Mouse (Mus musculus): Measurements from ENCODE around the gene Shisa7. TPM values are rescaled to one million over a fixed set of nuclear protein-coding genes. Genes with fewer than 3 reads are reported as not detected.
"Not testable (repeated sequence)": the region's sequence is repeated elsewhere in the genome, so short reads cannot be mapped to it uniquely, and the experiment has no call there.

Gene Shisa7
- total RNA-seq, 2 experiments from 2014 or later: 172 to 204 TPM

DNA sequence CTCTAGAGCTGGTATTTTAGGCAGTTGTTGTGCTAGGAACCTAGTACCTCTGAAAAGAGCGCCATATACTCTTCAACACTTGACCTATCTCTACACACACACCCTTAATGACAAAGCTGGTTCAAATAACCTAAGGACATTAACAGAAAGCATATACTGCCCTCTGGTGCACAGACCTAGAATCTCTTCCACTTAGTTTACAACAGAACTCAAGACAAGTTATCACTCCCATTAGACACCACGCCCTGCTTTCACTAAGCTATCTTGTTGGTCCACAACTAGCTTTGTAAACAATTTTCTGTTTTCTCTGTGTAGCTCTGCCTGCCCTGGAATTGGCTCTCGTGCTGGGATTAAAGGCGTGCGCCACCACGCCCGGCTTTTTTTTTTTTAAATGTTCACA, 37.8 kb downstream of the Shisa7 start:
- Histone ChIP-seq H3K27ac (no peak overlapping the region), H3K4me3 (no peak overlapping the region)
- DNase-seq (ENCODE audit: low spot score in 2 of 2): peak; percentile 43 to 53
- TF ChIP-seq CTCF (conservative IDR thresholded peaks at IDR 0.05): peak; percentile 81

GRCm38 (mm10) chr7:4802247-4802646, 42.2 kb downstream of the Shisa7 start:
- TF ChIP-seq CTCF (conservative IDR thresholded peaks at IDR 0.05): no peak
- DNase-seq (ENCODE audit: low spot score in 2 of 2): no peak
- Histone ChIP-seq H3K4me3 (no peak overlapping the region), H3K27ac (no peak overlapping the region)

DNA sequence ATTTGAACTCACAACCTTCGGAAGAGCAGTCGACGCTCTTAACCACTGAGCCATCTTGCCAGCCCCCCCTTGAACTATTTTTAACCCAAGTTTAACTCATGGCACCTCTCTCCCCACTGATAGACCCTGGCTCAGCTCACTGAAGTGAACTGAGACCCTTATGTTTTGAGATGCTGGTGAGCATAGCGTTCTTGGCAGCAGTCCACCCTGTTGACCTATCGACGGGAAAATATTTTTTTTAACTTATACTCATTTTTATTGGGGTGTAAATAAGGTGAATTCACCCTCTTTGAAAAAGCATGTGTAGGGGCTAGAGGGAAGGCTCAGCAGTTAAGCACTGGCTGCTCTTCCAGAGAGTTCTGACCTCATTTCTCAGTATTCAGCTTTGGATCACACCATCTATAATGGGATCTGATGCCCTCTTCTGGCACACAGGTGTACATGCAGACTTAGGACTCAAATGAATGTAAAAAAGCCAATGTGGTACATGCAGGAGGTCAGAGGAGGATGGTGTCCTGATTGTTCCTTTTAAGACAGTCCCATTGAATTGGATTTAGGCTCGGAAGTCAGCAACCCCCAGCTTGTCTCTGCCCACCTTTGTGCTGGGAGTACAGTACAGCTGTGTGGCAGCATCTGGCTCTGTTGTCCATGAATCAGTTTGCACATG, 48.6 kb downstream of the Shisa7 start:
- DNase-seq (ENCODE audit: low spot score in 2 of 2): peak; percentile 26 to 35
- TF ChIP-seq CTCF (conservative IDR thresholded peaks at IDR 0.05): peak; percentile 84
- H3K4me3 ChIP-seq: no peak overlapping the region
- no peak overlapping the region for H3K27ac ChIP-seq

- Histone ChIP-seq H3K27ac (no peak overlapping the region), H3K4me3 (no peak overlapping the region)
- DNase-seq (ENCODE audit: low spot score in 2 of 2): no peak
- no peak for TF ChIP-seq CTCF (conservative IDR thresholded peaks at IDR 0.05)
Measured at GRCm38 (mm10) chr7:4794631-4795168, 49.8 kb downstream of the Shisa7 start.

DNA sequence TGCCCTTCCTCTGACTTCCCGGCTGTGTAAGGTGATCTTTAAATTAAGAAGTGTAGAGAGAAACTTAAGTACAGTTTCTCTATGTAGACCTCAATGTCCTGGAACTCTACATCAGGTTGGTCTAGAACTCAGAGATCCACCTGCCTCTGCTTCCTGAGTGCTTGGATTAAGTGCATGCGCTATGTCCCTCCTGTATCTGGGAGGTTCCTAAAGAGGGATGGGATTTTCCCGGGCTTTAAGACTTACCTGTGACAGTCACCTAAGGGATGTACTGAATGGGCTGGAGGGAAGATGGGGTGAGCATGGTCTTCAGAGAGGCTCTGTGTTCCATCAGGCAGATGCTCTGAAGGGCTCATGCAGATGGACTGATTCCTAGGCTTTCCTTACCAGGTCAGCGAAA, 50.8 kb downstream of the Shisa7 start:
- no peak for DNase-seq (ENCODE audit: low spot score in 2 of 2)
- no peak for TF ChIP-seq CTCF (conservative IDR thresholded peaks at IDR 0.05)
- Histone ChIP-seq H3K27ac (peak overlapping the region; percentile 98), H3K4me3 (peak overlapping the region; percentile 97)

DNA sequence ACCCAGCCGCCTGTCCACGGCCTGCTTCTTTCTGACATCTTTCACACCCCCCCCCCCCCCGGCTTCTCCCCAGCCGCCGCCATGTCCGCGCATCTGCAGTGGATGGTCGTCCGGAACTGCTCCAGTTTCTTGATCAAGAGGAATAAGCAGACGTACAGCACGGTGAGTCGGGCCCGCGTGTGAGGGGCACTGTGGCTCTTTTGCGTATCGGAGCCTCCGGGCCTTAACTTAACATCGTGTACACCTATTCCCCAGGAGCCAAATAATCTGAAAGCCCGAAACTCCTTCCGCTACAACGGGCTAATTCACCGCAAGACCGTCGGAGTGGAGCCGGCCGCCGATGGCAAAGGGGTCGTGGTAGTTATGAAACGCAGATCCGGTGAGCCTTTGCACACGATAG, 51.2 kb downstream of the Shisa7 start:
- Histone ChIP-seq H3K27ac (peak overlapping the region; percentile 98), H3K4me3 (peak overlapping the region; percentile 97)
- DNase-seq (ENCODE audit: low spot score in 2 of 2): not testable (repeated sequence)

- TF ChIP-seq CTCF (conservative IDR thresholded peaks at IDR 0.05): no peak
- Histone ChIP-seq H3K27ac (peak within 1 kb of the TSS; percentile 98), H3K4me3 (peak within 1 kb of the TSS; percentile 97)
- DNase-seq (ENCODE audit: low spot score in 2 of 2): peak; percentile 97
Measured at GRCm38 (mm10) chr7:4792278-4793212, 52.0 kb downstream of the Shisa7 start, which contains the start of gene Rpl28. Gene Rpl28 (plus strand): TSS chr7:4792874.

- peak within 1 kb of the TSS; percentile 81 for H3K27ac ChIP-seq
- TF ChIP-seq CTCF (conservative IDR thresholded peaks at IDR 0.05): no peak
- DNase-seq (ENCODE audit: low spot score in 2 of 2): no peak
- peak within 1 kb of the TSS; percentile 70 for H3K4me3 ChIP-seq
Measured at GRCm38 (mm10) chr7:4789436-4789935, 55.0 kb downstream of the Shisa7 start, which contains the start of gene Tmem238. Gene Tmem238 (minus strand): TSS chr7:4789656.

- TF ChIP-seq CTCF (conservative IDR thresholded peaks at IDR 0.05): peak; percentile 55
- Histone ChIP-seq H3K27ac (peak overlapping the region; percentile 81), H3K4me3 (peak overlapping the region; percentile 70)
- DNase-seq (ENCODE audit: low spot score in 2 of 2): peak in 1 of 2 experiments; percentile 44
Measured at GRCm38 (mm10) chr7:4788499-4789435, 55.7 kb downstream of the Shisa7 start.

- Histone ChIP-seq H3K27ac (no peak overlapping the region), H3K4me3 (no peak overlapping the region)
- no peak for TF ChIP-seq CTCF (conservative IDR thresholded peaks at IDR 0.05)
- no peak for DNase-seq (ENCODE audit: low spot score in 2 of 2)
Measured at GRCm38 (mm10) chr7:4783667-4784268, 60.7 kb downstream of the Shisa7 start.

DNA sequence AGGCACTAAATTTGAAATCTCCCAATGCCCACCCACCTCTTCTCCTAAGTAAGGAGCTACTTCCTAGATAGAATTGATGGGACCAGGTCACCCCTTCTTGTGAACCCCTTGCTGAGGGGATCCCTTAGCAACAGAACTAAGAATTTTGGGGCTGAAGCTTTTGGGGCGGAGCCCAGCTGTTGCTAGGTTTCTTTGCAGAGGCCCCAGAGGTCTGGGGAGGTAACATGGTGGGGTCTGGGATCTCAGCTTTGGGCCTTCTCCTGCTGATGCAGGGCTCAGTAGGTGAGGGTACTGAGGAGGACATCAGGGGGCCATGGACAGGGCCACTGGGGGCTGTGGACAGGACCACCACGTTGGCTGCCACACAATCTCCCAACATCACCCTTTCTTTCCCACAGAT, 61.7 kb downstream of the Shisa7 start, which contains the start of the genes Il11 and Tmem190:
Il11 (minus strand) TSS at position 101 of the 400 bp plus-strand sequence.
Tmem190 (plus strand) TSS at position 179 of the 400 bp plus-strand sequence.
- H3K27ac ChIP-seq: no peak within 1 kb of the TSS
- no peak for DNase-seq (ENCODE audit: low spot score in 2 of 2)
- H3K4me3 ChIP-seq: no peak within 1 kb of the TSS
- no peak for TF ChIP-seq CTCF (conservative IDR thresholded peaks at IDR 0.05)
